Mouse (Mus musculus): ENCODE measurements around the gene Ruvbl1. TPM values are rescaled to one million over a fixed set of nuclear protein-coding genes. Genes with fewer than 3 reads are reported as not detected.

The Ruvbl1 gene
- polyA plus RNA-seq, 1 experiment, result 52.1 TPM

DNA sequence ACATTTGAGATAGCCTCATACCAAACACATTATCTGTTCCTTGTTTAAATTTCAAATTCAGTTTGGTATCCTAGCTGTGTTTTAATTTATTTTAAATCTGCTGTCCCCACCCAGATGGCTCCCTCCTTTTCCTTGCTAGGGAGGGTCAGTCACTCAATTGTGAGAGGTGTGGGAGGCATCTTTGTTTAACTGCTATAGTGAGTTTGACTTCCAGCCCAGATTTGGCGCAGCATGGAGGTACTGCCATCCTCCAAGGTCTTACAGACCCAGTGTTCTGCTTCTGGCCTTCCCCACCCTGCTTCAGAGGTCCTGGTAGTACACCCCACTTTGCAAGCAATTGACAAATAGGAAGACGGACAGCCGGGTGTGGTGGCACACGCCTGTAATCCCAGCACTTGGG, 58.8 kb downstream of the Ruvbl1 start:
- Histone ChIP-seq H3K4me3 (ENCODE audit: control insufficient read depth, insufficient read depth, low read length) (no peak overlapping the region), H3K36me3 (ENCODE audit: control insufficient read depth, insufficient read depth, low read length) (no peaks in the 10 kb centered on the region), H3K27me3 (ENCODE audit: control insufficient read depth, insufficient read depth, low read length) (no peaks in the 10 kb centered on the region), H3K27ac (ENCODE audit: control insufficient read depth, insufficient read depth, low read length) (no peak overlapping the region), H3K4me1 (replicated peaks; ENCODE audit: control insufficient read depth, insufficient read depth, low read length) (peaks cover 10% of the 10 kb centered on the region)
- DNase-seq, result no peak
- no peak for TF ChIP-seq CTCF (IDR thresholded peaks at IDR 0.05; ENCODE audit: borderline replicate concordance, control insufficient read depth, extremely low read depth, insufficient read depth, low read length, poor library complexity)
- WGBS, result 96% methylated on average over 4 of the region's 4 CpGs

DNA sequence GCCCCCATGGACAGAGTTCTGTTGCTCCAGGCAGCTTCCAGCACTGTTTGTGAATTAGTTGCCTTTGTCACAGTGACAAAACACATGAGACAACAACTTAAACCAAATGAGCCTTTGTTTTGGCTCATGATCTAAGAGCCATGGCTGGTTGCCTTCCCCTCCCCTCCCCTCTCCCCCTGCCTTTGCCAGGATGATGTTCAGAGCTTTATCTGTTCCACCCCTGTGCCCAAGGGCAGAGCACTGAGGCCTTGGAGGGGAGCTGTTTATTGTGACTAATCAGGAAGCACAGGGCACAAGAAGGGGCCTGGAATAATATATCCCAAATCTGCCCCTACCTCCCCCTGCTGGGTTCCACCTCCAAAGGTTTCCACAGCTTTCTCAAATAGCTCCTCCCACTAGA, 65.1 kb downstream of the Ruvbl1 start:
- no peaks in the 10 kb centered on the region for H3K4me1 ChIP-seq (replicated peaks; ENCODE audit: control insufficient read depth, insufficient read depth, low read length)

DNA sequence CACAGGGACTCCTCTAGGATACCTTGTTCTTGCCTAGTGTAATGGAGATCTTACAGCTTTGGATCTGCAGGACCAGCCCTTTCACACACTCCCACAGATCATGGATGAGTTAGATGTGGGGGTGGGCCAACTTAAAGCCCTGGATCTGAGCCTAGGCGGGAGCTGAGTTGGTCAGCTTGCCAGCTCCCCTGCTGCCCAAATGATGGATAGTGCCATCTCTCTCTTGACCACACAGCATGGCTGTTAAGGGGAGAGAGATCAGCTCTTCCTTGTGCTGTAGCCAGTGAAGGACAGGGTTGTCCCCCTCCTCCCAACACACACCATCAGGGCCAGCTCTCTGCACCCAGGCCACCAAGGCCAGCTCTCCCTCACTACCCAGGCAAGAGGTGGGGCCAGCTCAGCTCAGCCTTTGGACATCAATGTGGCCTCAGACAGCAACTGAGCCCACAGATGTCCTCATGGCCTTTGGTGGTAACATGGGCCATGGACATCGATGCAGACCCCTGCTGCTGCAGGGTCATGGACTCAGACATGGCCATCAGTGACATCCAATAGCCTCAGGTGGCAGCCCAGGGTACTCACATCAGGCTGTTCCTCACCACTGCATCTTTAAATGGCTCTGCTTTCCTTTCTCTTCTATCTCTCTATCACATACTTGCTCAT, 75.0 kb downstream of the Ruvbl1 start:
- no peaks in the 10 kb centered on the region; the same call in 1 of the 2 replicates for H3K27me3 ChIP-seq (ENCODE audit: control insufficient read depth, insufficient read depth, low read length)
- no peak for DNase-seq
- H3K36me3 ChIP-seq (ENCODE audit: control insufficient read depth, insufficient read depth, low read length), result no peaks in the 10 kb centered on the region
- no peak overlapping the region for H3K4me3 ChIP-seq (ENCODE audit: control insufficient read depth, insufficient read depth, low read length)
- H3K27ac ChIP-seq (ENCODE audit: control insufficient read depth, insufficient read depth, low read length), result no peak overlapping the region
- no peak for TF ChIP-seq POLR2A (IDR thresholded peaks at IDR 0.05; ENCODE audit: control insufficient read depth, extremely low read depth, insufficient read depth, low read length, poor library complexity)
- no peak for TF ChIP-seq CTCF (IDR thresholded peaks at IDR 0.05; ENCODE audit: borderline replicate concordance, control insufficient read depth, extremely low read depth, insufficient read depth, low read length, poor library complexity)
- no peaks in the 10 kb centered on the region for H3K4me1 ChIP-seq (replicated peaks; ENCODE audit: control insufficient read depth, insufficient read depth, low read length)
- WGBS, result 89% methylated on average over 2 of the region's 2 CpGs

More for the DNA sequence above, 65.1 kb downstream of the Ruvbl1 start:
- TF ChIP-seq POLR2A (IDR thresholded peaks at IDR 0.05; ENCODE audit: control insufficient read depth, extremely low read depth, insufficient read depth, low read length, poor library complexity) (no peak), CTCF (IDR thresholded peaks at IDR 0.05; ENCODE audit: borderline replicate concordance, control insufficient read depth, extremely low read depth, insufficient read depth, low read length, poor library complexity) (no peak)
- Histone ChIP-seq H3K36me3 (ENCODE audit: control insufficient read depth, insufficient read depth, low read length) (no peaks in the 10 kb centered on the region), H3K27me3 (ENCODE audit: control insufficient read depth, insufficient read depth, low read length) (no peaks in the 10 kb centered on the region), H3K4me3 (ENCODE audit: control insufficient read depth, insufficient read depth, low read length) (no peak overlapping the region), H3K27ac (ENCODE audit: control insufficient read depth, insufficient read depth, low read length) (no peak overlapping the region)
- no peak for DNase-seq

DNA sequence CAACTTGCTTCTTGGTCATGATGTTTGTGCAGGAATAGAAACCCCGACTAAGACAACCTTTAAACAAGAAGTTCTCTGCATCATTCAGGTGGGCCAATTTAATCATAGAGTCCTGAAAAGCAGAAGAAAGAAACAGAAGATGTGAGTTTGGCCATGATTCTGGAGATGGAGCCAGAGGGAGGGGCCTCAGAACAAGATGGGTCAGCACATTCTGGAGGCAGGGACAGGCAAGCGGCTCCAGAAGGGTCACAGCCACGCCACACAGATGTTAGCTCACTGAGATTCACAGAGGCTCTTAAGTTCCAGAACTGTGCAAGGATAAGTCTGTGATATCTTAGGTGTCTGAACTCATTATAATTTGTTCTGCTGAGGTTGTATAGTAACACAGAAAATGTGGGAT, 79.0 kb downstream of the Ruvbl1 start:
- 90% methylated on average over 3 of the region's 3 CpGs for WGBS
- Histone ChIP-seq H3K27ac (ENCODE audit: control insufficient read depth, insufficient read depth, low read length) (no peak overlapping the region), H3K4me3 (ENCODE audit: control insufficient read depth, insufficient read depth, low read length) (no peak overlapping the region), H3K27me3 (ENCODE audit: control insufficient read depth, insufficient read depth, low read length) (no peaks in the 10 kb centered on the region; the same call in 1 of the 2 replicates), H3K4me1 (replicated peaks; ENCODE audit: control insufficient read depth, insufficient read depth, low read length) (no peaks in the 10 kb centered on the region), H3K36me3 (ENCODE audit: control insufficient read depth, insufficient read depth, low read length) (no peaks in the 10 kb centered on the region)
- TF ChIP-seq POLR2A (IDR thresholded peaks at IDR 0.05; ENCODE audit: control insufficient read depth, extremely low read depth, insufficient read depth, low read length, poor library complexity), result no peak
- TF ChIP-seq CTCF (IDR thresholded peaks at IDR 0.05; ENCODE audit: borderline replicate concordance, control insufficient read depth, extremely low read depth, insufficient read depth, low read length, poor library complexity), result no peak
- DNase-seq, result no peak

DNA sequence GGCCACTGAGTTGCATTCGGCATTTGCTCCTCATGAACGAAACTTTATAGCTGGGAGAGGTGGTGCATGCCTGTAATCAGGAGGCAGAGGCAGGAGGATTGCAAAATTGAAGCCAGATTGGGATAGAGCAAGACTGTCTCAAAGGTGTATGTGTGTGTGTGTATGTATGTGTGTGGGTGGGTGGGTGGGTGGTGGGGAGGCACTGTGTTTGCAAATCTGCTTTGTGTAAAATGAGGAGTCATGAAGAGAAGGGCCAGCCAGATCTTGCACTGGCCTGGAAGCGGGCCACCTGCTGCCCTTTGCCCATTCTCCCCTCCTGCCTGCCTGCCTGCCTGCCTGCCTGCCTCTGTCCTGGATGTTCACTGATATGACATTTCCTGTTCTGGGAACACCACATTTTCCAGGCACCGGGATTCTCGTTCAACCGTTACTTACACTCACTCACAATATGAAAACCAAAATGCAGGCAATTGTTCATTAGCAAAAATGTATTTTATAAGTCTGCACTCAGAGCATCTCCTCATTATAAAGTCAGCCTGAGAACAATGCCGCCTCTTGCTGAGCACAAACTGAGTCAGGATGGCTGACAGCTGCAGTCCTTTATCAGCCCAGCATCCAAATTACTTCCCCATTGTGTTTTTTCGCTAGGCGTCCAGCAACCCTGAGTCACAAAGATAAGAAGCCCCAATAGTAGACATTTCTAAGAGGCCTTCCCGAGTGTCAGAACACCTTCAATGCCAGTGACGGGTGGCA, 79.6 kb downstream of the Ruvbl1 start:
- TF ChIP-seq CTCF (IDR thresholded peaks at IDR 0.05; ENCODE audit: borderline replicate concordance, control insufficient read depth, extremely low read depth, insufficient read depth, low read length, poor library complexity) (no peak), POLR2A (IDR thresholded peaks at IDR 0.05; ENCODE audit: control insufficient read depth, extremely low read depth, insufficient read depth, low read length, poor library complexity) (no peak)
- Histone ChIP-seq H3K36me3 (ENCODE audit: control insufficient read depth, insufficient read depth, low read length) (no peaks in the 10 kb centered on the region), H3K4me1 (replicated peaks; ENCODE audit: control insufficient read depth, insufficient read depth, low read length) (no peaks in the 10 kb centered on the region), H3K27me3 (ENCODE audit: control insufficient read depth, insufficient read depth, low read length) (no peaks in the 10 kb centered on the region; the same call in 1 of the 2 replicates), H3K27ac (ENCODE audit: control insufficient read depth, insufficient read depth, low read length) (no peak overlapping the region), H3K4me3 (ENCODE audit: control insufficient read depth, insufficient read depth, low read length) (no peak overlapping the region)
- DNase-seq, result no peak
- 42% methylated on average over 11 of the region's 11 CpGs for WGBS

DNA sequence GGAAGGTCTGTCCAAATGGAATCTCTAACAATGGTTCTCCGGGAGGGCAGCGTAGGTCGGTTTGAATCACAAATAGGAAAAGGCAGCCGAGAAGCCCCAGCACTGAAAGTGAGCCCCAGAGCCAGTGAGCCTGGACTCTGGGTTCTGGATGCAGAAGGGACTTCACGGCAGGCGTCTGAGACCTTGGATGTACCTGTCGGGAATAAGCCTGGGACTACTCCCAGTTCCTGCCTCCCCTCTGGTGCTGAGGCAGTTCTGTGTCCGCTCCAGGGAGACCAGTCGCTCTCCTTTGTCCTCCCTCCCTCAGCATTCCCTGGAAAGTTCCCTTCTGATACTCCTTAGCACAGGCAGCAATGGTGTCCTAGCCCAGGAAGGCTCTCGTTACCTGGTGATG, 80.2 kb downstream of the Ruvbl1 start:
- DNase-seq, result no peak

More for the DNA sequence above, 80.2 kb downstream of the Ruvbl1 start:
- H3K27ac ChIP-seq (ENCODE audit: control insufficient read depth, insufficient read depth, low read length), result no peak overlapping the region
- no peaks in the 10 kb centered on the region for H3K36me3 ChIP-seq (ENCODE audit: control insufficient read depth, insufficient read depth, low read length)
- no peak overlapping the region for H3K4me3 ChIP-seq (ENCODE audit: control insufficient read depth, insufficient read depth, low read length)
- H3K27me3 ChIP-seq (ENCODE audit: control insufficient read depth, insufficient read depth, low read length), result no peaks in the 10 kb centered on the region; the same call in 1 of the 2 replicates
- H3K4me1 ChIP-seq (replicated peaks; ENCODE audit: control insufficient read depth, insufficient read depth, low read length), result no peaks in the 10 kb centered on the region
- WGBS, result 53% methylated on average over 10 of the region's 10 CpGs
- TF ChIP-seq POLR2A (IDR thresholded peaks at IDR 0.05; ENCODE audit: control insufficient read depth, extremely low read depth, insufficient read depth, low read length, poor library complexity) (no peak), CTCF (IDR thresholded peaks at IDR 0.05; ENCODE audit: borderline replicate concordance, control insufficient read depth, extremely low read depth, insufficient read depth, low read length, poor library complexity) (no peak)

Other genes with a start within 250 kb of the Ruvbl1 start
- gene Dnajb8, start 243.1 kb upstream of the Ruvbl1 start, polyA plus RNA-seq (2012; rRNA removed), result not detected in 2 replicates
- gene Eefsec, start 18.9 kb upstream of the Ruvbl1 start, polyA plus RNA-seq (2012; rRNA removed), result 79.5 and 83.6 TPM in 2 replicates
- gene Sec61a1, start 53.5 kb downstream of the Ruvbl1 start, polyA plus RNA-seq (2012; rRNA removed), result 287 and 301 TPM in 2 replicates
- gene Kbtbd12, start 172.5 kb downstream of the Ruvbl1 start, polyA plus RNA-seq (2012; rRNA removed), result 0.06 and 1.1 TPM in 2 replicates

All from thymus, adult 2 months (tissue).